Mouse (Mus musculus) liver, postnatal 0 days (tissue): ENCODE data around the gene Gm20388.

Experiments used
- CTCF ChIP-seq: sonication (generic); IDR thresholded peaks from 2 replicates; pipeline ENCODE4 v1.5.1; 2016; ENCODE audit warnings: antibody characterized with exemption, low read depth
- EP300 ChIP-seq: IDR thresholded peaks from 2 replicates; pipeline ENCODE4 v1.6.1; 2016; ENCODE audit warnings: antibody characterized with exemption, low read depth, mild to moderate bottlenecking

- TF ChIP-seq CTCF (no peak), EP300 (no peak)
Measured at GRCm38 (mm10) chr8:121773876-121774275, 1863.2 kb downstream of the Gm20388 start.
